Mouse (Mus musculus) frontal cortex, postnatal 36 days (tissue): ENCODE results near the gene Slc25a45.
A peak's percentile ranks its signal among the peaks of the same experiment; 100 is the strongest.

Source experiments
- DNase-seq, 2 experiments: peaks; one replicate each; pipeline ENCODE4 v3.0.0; 2022; ENCODE audit warnings: low spot score in 2 of 2

The Slc25a45 gene

DNA sequence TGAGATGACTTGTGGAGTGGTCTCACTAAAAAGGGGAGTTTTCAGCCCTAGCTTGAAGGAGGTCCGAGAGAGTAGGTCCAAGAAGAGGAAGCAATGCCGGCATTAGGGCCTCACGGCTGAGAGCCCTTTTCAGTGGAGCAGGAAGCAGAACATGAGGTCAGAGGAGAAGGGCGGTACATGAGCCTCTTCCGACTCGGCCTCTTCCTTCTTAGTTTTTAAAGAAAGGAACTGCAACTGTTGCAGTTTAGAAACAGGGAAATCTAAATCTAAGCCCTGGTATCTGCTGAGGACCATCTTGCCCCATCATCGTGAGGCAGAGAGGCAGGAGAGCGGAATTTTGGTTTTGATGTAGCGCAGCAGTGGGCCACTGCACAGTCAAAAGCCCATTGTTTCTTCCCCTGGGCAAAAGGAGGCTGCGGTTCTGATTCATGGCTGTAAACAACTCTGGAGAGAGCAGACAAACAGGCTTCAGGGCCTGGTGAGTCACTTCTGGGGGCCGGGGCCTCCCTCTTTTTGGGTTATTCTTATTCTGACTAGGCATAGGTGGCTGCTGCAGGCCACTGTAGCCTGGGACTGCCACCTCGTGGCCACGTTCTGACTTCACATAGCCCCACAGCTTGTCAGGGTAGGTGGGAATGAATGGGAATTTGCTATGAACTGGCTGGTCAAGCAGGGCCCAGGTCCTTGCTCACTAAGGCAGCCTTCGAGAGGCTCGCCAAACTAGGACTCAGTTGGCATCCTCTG lies at the start of gene Slc25a45:
TSS of gene Slc25a45 (plus strand) at position 191 of the 744 bp plus-strand sequence.
- DNase-seq, result peak; percentile 74 to 78

DNA sequence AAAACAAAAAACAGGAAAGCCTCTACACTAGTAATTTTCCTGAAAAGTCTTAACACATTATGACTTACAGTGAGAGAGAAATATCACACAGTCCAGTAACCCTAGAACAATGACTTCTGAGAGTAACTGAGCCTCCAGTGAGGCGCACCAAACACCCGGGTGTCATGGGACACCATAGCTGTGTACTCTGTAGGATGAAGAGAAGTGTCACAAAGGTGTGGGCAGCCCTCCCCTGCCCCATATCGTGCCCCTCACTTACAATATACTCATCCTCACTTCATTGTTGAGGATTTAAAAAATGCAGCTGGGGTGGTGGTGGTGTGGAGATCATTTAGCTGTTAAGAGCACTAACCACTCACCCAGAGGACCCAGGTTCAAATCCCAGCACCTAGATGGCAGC lies 49.5 kb upstream of the Slc25a45 start:
- no peak for DNase-seq

DNA sequence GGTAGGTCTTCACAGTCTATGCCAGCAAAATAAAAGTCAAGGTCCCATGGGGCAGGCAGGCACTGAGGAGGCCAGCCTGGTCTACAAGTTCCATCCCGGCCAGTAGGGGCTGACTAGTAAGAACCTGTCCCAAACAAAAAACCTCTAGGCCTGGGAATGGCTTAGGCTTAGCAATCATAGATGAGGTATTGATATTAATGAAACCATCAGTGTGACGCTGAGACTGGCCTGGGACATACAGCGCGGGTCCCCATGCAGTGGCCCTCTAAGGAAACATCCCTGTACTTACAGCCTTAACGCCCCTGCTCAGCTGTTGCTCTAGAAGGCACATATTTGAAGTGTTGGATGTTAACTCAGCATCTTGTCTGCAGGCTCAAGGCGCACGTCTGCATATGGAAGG lies 48.7 kb upstream of the Slc25a45 start:
- DNase-seq, result no peak

DNA sequence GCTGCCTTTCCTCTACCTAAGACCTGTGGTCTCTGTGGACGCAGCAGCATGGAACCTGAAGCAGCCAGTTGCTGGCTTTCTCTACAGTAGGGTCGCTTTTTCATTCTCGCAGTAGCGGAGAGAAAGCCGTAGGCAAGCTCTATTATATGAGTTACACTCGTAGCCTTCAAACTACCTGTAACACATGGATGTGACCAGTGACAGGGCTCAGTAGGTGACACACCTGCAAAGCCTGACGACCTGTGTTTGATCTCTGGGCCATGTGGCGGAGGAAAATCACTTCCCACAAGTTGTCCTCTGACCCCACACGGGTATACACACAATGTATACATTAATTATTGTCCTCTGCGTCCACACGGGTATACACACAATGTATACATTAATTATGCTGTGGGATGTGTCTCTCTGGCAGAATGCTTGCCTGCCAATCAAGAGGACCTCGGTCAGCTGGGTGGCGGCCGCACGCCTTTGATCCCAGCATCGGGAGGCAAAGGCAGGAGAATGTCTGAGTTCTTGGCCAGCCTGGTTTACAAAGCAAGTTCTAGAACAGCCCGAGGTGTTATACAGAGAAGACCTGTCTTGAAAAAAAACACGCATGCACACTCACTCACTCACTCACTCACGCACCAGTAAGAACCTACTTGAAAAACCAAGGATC lies 47.5 kb upstream of the Slc25a45 start:
- no peak for DNase-seq

DNA sequence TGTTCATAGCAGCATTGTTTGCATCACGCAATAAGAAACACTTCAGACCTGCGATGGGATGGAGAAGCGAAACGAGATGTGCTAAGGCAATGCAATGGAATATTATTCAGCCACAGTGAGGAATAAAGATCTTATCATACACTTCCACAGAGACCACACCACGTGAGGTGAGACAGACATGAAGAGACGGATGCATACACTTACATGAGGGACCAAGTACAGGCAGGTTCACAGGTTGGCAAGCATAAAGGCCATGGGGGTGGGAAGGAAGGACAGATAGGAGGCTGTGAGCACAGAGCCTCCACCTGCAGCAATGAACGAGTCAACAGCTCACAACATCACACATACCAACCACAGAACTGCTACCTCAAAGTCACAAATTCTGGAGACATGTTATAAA lies 46.8 kb upstream of the Slc25a45 start:
- DNase-seq, result no peak

DNA sequence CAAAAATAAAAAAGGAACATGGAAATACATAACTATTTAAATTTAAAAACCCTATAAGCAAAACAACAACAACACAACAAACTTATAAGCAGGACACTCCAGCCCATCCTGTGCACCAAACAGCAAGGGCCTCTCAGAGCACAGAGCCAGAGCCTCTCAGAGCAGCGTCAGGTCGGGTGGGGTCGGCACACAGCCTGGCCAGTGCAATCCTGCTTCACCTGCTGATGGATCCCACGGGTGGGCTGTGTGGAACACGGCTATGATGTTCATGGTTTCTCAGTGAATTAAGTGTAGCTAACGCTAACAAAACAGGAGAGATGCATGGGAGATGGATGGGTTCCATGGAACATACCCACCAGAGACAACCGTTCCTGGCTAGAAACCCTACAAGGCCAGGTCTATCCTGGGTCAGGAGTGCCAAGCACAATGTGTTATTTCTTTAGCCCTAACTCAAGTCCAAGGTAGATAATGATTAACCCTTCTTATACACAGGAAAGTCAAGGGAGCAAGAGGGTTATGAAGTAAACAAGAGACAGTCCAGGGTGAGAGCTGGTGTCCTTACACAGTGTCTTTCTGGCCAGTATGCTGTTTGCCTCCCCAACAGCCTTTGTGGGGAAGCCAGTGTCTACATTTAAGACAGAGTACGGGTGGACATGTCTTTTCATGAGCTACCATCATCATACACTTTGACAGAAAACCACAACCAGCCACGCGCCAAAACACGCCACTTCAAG lies 46.2 kb upstream of the Slc25a45 start:
- DNase-seq, result no peak

DNA sequence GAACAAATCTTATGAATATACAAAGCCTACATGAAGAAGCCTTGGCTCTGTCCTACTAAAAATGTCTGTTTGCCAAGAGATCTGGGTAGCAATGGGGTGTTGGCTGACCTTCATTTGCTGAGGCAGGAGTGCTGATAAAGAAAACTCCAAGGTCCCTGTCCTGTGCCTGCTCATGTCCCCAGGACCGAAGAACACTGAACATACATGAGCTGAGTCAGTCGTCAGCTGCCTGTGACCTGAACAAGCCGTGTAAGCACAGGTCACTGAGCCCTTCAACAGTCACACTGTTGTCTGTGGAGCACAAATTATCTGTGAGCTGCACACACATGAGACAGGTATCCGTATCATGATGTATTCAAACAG lies 45.7 kb upstream of the Slc25a45 start:
- DNase-seq, result no peak

DNA sequence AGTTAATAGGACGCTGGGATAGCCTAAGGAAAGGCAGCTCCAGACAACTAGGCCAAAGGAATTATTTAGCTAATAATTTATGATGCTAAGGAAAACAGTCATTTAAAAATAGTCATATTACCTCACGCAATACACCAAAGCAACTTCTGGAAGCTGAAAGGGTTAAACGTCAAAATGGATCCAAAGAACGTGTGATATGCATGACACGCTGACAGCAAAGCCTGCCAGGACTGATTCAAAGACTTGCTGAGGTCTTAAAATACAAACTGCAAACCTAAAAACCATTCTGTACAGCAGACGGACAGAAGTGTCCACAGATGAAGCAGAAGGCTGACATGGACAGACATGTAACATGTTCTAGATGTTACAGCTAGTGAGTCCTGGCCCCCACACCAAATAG lies 45.3 kb upstream of the Slc25a45 start:
- DNase-seq, result no peak

DNA sequence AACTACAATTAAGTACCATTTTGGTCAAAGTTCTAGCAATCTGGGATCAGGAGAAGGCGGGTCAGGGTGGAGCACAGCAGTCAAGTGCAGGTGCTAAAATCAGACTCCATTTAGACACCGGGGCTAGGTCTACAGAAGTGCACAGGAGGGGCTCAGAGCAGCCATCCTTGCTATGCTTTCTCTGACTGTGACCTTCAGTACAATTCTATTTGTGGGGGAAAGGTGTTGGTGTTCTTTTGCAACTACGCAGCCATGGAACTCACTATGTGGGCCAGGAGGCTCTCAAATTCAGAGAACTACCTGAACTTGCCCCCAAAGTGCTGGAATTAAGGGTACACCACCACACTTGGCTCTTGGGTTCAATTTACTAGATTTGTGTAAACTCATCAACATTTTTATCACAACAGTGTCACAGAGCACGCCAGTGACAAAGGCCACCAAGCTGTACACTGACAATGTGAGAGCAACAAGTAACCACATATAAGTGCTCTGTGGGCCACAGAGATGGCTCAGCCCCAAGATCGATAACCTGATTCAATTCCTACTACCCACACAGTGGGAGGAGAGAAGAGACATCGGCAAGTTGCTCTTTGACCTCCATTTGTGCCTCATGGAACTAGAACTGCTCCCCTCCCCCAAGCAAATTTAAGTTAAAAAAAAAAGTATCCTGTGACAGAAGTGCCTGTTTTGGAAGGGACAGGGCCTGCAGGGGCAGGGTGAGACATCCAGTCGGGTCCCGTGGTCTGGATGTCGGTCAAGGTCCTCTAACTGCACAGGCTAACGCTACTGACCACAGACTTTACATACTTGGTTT lies 44.1 kb upstream of the Slc25a45 start:
- DNase-seq, result no peak

DNA sequence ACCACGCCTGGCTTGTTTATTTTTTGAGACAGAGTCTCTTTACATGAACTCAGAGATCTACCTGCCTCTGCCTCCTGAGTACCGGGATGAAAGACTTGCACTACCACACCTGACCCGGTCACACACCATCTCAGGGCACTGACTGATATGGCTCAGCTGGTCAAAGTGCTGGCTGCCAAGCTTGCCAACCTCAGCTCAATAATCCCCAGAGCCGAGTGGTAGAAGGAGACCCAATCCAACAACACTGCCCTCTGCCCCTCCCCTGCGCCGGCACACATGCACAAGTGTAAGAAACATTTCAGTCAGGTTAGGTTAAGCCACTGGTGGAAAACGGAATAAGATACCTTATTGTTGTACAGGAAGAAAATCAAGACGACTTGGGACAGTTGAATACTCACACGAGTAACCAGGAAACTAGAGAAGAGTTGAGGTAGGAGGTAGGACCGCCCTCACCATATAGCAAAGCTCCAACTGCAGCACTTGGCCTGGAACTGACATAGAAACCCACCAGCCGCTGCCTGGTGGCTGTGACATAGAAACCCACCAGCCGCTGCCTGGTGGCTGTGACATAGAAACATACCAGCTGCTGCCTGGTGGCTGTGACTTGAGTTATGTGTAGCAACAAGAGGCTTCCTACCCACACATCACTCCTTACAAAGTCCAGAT lies 43.2 kb upstream of the Slc25a45 start:
- no peak for DNase-seq

DNA sequence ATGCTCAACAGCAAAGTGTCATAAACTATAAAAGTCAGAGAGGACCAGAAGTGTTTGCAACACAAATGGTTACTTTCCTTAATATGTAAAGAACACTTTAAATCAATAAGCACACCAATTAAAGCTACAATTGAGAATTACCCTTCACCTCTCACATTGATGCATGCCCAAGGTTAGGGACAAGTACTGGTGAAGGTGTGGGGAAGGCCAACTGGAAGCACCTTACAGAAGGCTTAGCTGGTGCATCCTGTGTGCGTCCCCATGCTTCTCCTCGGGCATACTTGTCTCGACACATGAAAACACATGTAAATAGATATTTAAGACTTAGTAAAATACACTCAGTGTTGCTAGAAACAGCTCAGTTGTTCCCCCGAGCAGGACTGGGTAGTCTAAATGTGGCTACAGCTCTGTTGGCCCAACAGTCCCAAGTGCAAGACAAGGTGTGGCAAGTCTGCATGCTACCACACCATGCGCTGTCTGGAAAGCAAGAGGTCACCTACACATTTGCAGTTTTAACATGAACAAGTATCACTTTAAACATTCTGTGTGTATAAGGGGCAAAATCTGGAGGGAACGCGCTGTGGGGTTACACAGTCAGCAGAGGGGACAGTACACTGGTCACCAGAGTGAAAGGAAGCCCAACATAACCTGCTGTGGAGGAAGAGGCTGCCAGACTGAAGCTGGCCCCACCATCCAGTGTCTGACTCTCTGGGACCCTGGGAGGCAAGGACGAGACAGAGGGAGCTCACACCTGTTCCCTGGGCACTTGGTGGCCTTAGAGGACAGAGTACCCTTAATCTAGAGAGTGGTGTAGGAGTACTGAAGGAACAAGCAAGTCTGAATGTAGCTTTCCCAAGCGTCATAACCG lies 42.3 kb upstream of the Slc25a45 start:
- no peak for DNase-seq

DNA sequence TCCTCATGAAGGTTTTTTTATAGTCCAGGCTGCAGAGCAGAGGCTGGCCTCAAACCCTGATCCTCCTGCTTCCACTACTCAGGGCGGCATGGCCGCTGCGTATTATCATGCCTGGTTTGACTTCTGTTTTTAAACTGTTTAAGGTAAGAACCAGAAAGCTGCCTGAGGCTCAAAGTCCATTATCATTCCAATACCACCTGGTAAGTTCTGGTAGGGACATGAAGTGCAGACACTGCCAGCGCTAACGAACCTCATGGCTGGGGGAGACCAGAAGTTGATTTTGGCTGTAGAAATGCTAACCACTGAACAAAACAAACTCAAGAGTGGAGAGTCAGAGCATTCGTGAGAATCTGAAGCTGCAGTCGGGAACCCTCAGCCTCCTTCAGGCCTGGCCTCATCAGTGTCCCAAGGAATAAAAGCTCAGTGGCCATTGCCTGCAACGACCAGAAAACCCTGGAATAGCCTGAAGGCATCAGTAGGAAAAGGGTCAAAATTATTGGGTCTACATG lies 41.6 kb upstream of the Slc25a45 start:
- no peak for DNase-seq

DNA sequence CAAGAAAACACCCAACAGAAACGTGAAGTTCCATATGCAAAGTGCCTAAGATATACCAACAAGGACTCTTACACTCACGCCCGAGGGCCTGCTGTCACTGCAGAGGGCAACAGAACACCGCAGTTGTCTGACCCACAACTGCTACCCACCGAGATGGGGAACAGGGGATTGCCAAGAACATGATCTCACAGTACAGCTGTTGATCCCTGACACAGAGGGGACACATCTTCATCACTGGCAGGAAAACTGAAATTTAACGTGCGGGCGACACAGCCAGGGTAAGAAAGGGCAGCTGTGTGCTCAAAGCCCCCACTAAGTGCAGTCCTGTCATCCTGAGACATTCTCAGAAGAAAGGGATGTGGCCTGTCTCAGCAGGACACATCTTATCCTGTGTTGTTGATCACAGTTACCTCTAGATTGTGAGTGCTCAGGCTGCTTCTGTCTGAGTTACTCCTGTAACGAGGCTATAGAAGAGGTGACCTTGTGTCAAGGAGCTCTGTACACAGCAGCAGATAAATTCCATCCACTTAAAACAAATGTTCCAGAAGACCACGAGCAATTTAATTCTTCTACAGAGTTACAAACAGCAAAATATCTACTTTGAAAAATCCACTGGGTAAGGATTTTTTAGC lies 40.6 kb upstream of the Slc25a45 start:
- DNase-seq, result no peak

DNA sequence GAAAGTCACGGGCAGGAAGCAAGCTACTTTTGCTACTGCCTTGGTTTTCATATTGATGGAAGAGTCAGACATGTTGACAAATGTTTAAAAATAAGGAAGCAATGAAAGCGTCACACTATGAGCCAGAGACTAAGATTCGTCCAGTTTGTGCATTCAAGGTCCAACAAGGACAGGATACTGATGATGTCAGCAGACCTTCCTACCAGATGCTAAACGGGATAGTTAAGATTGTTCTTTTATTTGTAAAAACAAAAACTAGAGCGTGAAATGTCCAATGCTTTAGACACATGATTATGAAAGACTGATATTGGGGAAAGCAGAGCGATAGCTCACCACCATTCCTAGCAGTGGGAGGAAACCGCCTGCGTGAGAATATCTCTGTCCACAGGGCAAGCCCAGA lies 40.0 kb upstream of the Slc25a45 start:
- no peak for DNase-seq

DNA sequence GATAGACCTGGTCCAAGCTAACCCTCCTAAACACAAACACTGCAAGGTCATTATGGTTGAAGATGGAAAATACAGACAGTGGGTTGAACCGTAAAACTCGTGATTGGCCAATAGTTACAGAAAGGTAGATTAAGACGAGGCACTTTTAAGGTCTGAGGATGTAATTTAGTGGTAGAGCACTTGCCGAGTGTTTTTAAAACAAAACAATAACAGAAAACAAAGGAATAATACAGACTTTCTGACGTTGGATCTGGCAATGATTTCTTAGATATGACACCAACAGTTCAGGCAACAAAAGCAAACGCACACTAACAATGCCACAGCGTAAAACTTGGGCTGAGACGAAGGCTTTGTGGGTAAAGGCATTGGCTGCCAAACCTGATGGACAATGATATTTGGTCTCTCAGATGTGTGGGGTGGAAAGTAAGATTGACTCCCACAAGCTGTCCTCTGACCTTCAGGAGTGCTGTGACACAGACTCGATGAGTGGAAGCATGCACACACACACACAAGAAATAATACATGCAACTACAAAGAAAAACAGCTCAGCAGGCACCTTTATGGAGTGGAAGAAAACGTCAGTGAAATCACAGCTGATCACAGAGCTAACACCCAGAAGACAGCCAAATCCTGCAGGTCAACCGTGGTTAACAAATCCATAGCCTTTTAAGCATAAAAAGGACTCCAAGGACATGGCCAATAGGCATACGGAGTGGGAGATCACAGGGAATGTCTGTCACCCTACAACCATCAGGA lies 39.3 kb upstream of the Slc25a45 start:
- no peak for DNase-seq

DNA sequence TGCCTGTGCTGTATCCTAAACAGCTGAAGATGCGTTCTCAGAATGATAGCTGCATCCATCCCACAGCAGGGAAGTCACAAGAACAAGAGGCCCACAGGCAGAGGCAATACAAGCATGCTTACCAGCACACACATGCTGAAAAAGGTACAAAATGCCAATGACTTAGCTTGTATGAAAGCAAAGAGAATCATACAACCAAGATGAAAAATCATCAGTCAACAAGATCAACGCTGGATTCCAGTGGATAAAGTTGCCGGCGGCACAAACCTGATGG lies 38.8 kb upstream of the Slc25a45 start:
- DNase-seq, result no peak

DNA sequence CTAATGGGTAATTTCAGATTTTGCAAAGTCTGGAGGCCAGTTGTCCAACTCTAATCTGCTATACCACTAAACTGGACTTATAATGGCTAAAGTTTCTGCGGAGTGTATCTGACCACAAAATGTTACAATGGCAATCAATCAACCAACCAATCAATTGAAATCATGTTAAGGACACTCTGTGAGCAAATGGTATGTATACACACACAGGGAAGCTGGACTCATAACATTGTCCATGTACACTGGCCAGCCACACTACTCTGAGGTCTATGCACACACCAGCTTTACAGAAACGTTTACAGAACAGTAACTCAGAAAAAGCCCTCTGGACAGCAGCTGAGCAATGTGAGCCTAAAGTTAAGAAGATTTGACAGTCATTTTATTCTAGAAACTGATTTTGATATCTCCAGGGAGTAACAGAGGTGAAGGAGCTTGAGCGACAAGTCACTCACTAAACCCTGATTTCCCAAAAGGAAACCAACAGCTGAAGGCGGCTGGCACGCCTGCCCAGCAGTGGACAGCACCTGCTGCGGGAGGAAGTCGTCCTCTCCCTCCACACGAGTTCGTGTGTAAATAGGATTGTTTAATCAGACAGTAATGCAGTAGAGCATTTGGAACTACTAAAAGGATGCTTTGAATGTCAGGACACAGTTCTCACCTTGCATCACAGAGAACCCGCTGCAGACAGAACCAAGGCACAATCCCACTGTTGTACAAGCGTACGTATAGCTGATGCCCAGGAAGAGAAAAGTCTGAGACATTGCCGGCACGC lies 38.1 kb upstream of the Slc25a45 start:
- DNase-seq, result no peak

DNA sequence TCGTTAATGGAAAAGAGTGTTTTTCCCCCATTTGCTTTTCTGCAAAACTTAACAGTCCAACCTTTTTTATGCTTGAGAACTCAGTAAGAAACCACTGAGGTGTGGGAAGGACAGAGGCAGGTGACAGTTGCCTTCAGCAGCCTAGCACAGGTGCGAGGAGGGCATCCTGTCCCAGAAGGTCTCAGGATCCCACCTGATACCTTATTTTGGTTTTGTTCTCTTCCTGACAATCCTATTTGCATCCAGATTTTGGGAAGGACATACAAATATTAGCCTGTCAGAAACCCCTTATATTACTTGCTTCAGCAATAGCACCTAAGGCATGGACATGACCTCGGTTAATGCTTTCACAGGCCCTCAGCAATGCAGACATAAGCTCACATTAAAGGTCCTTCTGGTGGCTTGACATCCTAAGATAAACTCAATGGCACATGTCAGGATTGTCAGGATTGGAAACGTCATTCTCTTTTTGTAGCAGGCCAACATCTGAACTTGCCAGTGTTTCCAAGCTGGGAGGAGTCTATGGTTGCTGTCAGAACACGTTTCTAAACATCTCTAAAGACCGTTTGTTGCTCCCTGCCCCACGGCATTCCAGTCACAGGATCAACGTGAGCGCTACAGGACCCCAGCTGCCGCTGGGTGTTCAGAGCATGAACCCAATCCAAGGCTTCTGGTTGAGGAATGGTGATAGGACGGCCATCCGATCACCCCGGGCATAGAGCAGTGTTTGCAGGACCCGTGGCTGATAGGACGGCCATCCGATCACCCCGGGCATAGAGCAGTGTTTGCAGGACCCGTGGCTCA lies 37.3 kb upstream of the Slc25a45 start:
- DNase-seq, result no peak
